Mouse (Mus musculus): ENCODE data around the gene Crim1. TPM values are rescaled to one million over a fixed set of nuclear protein-coding genes. Genes with fewer than 3 reads are reported as not detected.

The Crim1 gene
- total and polyA plus RNA-seq, 3 experiments: 14.1 to 72.8 (median 21.9) TPM

GRCm38 (mm10) chr17:78227211-78227610 lies 27.2 kb downstream of the Crim1 start:
- Histone ChIP-seq H3K4me1 (ENCODE audit: control insufficient read depth in 1 of 2, insufficient read depth in 2 of 2) (peaks cover 11 to 58% of the 10 kb centered on the region in 2 experiments; a peak in 3 of 4 replicates), H3K9me3 (replicated peaks; ENCODE audit: low read length) (no peaks in the 10 kb centered on the region), H3K9ac (ENCODE audit: insufficient read depth, low read depth) (no peak overlapping the region), H3K27ac (ENCODE audit: insufficient read depth, low read depth) (no peak overlapping the region), H3K36me3 (replicated peaks in 1 of 2; ENCODE audit: control insufficient read depth in 1 of 2, insufficient read depth in 1 of 2, low read length in 1 of 2) (peaks cover 7 to 54% of the 10 kb centered on the region in 2 experiments), H3K4me2 (ENCODE audit: insufficient read depth, low read depth, poor library complexity, severe bottlenecking) (no peak overlapping the region; the same call in 1 of the 2 replicates), H3K79me2 (replicated peaks; ENCODE audit: control insufficient read depth, extremely low read depth, insufficient read depth, poor library complexity, severe bottlenecking) (peaks cover 47% of the 10 kb centered on the region), H3K4me3 (replicated peaks in 1 of 3; ENCODE audit: low read depth in 2 of 3, low read length in 2 of 3, poor library complexity in 1 of 3) (no peak overlapping the region), H3K27me3 (replicated peaks) (no peaks in the 10 kb centered on the region)
- TF ChIP-seq SMC3 (IDR thresholded peaks at IDR 0.05; ENCODE audit: low read depth, low read length) (no peak), MAZ (IDR thresholded peaks at IDR 0.05; ENCODE audit: low read depth, low read length) (no peak), MEF2A (IDR thresholded peaks at IDR 0.05; ENCODE audit: borderline replicate concordance, low read depth, low read length) (0 out of 2 replicates have a peak, but pooled peaks have one; percentile 18), CHD2 (IDR thresholded peaks at IDR 0.05; ENCODE audit: low read length) (no peak), CTCF (conservative IDR thresholded peaks at IDR 0.05 in 1 of 2, IDR thresholded peaks at IDR 0.05 in 1 of 2; ENCODE audit: low read depth in 2 of 2, low read length in 2 of 2) (no peak)
- in situ Hi-C loops (cut with MboI; ENCODE audit: low pct_ligation_motif_present, low pct_unique_long_range_greater_than_20kb, low sequenced_read_pairs) (no loop called here), dilution Hi-C loops (cut with MboI; ENCODE audit: extremely low pct_ligation_motif_present, extremely low pct_unique_long_range_greater_than_20kb, low sequenced_read_pairs) (no loop called here)
- no peak for DNase-seq (ENCODE audit: extremely low read depth)

- dilution Hi-C loops (cut with MboI; ENCODE audit: extremely low pct_ligation_motif_present, extremely low pct_unique_long_range_greater_than_20kb, low sequenced_read_pairs) (no loop called here), in situ Hi-C loops (cut with MboI; ENCODE audit: low pct_ligation_motif_present, low pct_unique_long_range_greater_than_20kb, low sequenced_read_pairs) (no loop called here)
- no peaks in the 10 kb centered on the region for H3K9me3 ChIP-seq (replicated peaks; ENCODE audit: low read length)
- H3K36me3 ChIP-seq (replicated peaks in 1 of 2; ENCODE audit: control insufficient read depth in 1 of 2, insufficient read depth in 1 of 2, low read length in 1 of 2): peaks cover 12 to 56% of the 10 kb centered on the region in 2 experiments
- no peak overlapping the region for H3K9ac ChIP-seq (ENCODE audit: insufficient read depth, low read depth)
- no peak for TF ChIP-seq MYC (IDR thresholded peaks at IDR 0.05; ENCODE audit: low read depth, low read length)
- no peak for TF ChIP-seq TBP (conservative IDR thresholded peaks at IDR 0.05; ENCODE audit: low read depth, low read length)
- no peak for TF ChIP-seq SMC3 (IDR thresholded peaks at IDR 0.05; ENCODE audit: low read depth, low read length)
- TF ChIP-seq BHLHE40 (IDR thresholded peaks at IDR 0.05; ENCODE audit: low read depth, low read length): no peak
- no peak for TF ChIP-seq MEF2A (IDR thresholded peaks at IDR 0.05; ENCODE audit: borderline replicate concordance, low read depth, low read length)
- TF ChIP-seq USF2 (conservative IDR thresholded peaks at IDR 0.05; ENCODE audit: low read depth, low read length): no peak
- no peak for TF ChIP-seq GABPA (IDR thresholded peaks at IDR 0.05; ENCODE audit: insufficient replicate concordance, low read depth, low read length)
- peaks cover 44% of the 10 kb centered on the region for H3K79me2 ChIP-seq (replicated peaks; ENCODE audit: control insufficient read depth, extremely low read depth, insufficient read depth, poor library complexity, severe bottlenecking)
- no peak overlapping the region for H3K4me3 ChIP-seq (replicated peaks in 1 of 3; ENCODE audit: low read depth in 2 of 3, low read length in 2 of 3, poor library complexity in 1 of 3)
- no peaks in the 10 kb centered on the region for H3K27me3 ChIP-seq (replicated peaks)
- peaks cover 10 to 43% of the 10 kb centered on the region in 2 experiments; a peak in 3 of 4 replicates for H3K4me1 ChIP-seq (ENCODE audit: control insufficient read depth in 1 of 2, insufficient read depth in 2 of 2)
- H3K27ac ChIP-seq (ENCODE audit: insufficient read depth, low read depth): no peak overlapping the region
- H3K4me2 ChIP-seq (ENCODE audit: insufficient read depth, low read depth, poor library complexity, severe bottlenecking): no peak overlapping the region
- no peak for DNase-seq (ENCODE audit: extremely low read depth)
These were observed 31.5 kb downstream of the Crim1 start for GRCm38 (mm10) chr17:78231567-78231966.

- no peak overlapping the region for H3K4me3 ChIP-seq (replicated peaks in 1 of 3; ENCODE audit: low read depth in 2 of 3, low read length in 2 of 3, poor library complexity in 1 of 3)
- in situ Hi-C loops (cut with MboI; ENCODE audit: low pct_ligation_motif_present, low pct_unique_long_range_greater_than_20kb, low sequenced_read_pairs) (no loop called here), dilution Hi-C loops (cut with MboI; ENCODE audit: extremely low pct_ligation_motif_present, extremely low pct_unique_long_range_greater_than_20kb, low sequenced_read_pairs) (no loop called here)
- peaks cover 6 to 38% of the 10 kb centered on the region in 2 experiments for H3K4me1 ChIP-seq (ENCODE audit: control insufficient read depth in 1 of 2, insufficient read depth in 2 of 2)
- peaks cover 13 to 59% of the 10 kb centered on the region in 2 experiments for H3K36me3 ChIP-seq (replicated peaks in 1 of 2; ENCODE audit: control insufficient read depth in 1 of 2, insufficient read depth in 1 of 2, low read length in 1 of 2)
- H3K27ac ChIP-seq (ENCODE audit: insufficient read depth, low read depth): no peak overlapping the region
- no peak for TF ChIP-seq E2F4 (IDR thresholded peaks at IDR 0.05; ENCODE audit: insufficient replicate concordance, low read depth, low read length)
- no peak for TF ChIP-seq CHD1 (IDR thresholded peaks at IDR 0.05; ENCODE audit: low read depth, low read length)
- TF ChIP-seq CTCF (conservative IDR thresholded peaks at IDR 0.05 in 1 of 2, IDR thresholded peaks at IDR 0.05 in 1 of 2; ENCODE audit: low read depth in 2 of 2, low read length in 2 of 2): no peak
- no peak for TF ChIP-seq POLR2A (IDR thresholded peaks at IDR 0.05; ENCODE audit: low read depth, low read length)
- TF ChIP-seq MAZ (IDR thresholded peaks at IDR 0.05; ENCODE audit: low read depth, low read length): no peak
- no peak for TF ChIP-seq IRF4 (IDR thresholded peaks at IDR 0.05; ENCODE audit: low read depth, low read length)
- no peak for TF ChIP-seq PAX5 (IDR thresholded peaks at IDR 0.05; ENCODE audit: low read length)
- TF ChIP-seq JUN (IDR thresholded peaks at IDR 0.05; ENCODE audit: insufficient read depth, low read depth, low read length): no peak
- TF ChIP-seq CHD2 (IDR thresholded peaks at IDR 0.05; ENCODE audit: low read length): no peak
- TF ChIP-seq HCFC1 (IDR thresholded peaks at IDR 0.05; ENCODE audit: low read depth, low read length): no peak
- no peak for TF ChIP-seq USF2 (conservative IDR thresholded peaks at IDR 0.05; ENCODE audit: low read depth, low read length)
- no peak for TF ChIP-seq MAX (IDR thresholded peaks at IDR 0.05; ENCODE audit: low read length)
- TF ChIP-seq ZKSCAN1 (IDR thresholded peaks at IDR 0.05; ENCODE audit: borderline replicate concordance, low read depth, low read length): no peak
- TF ChIP-seq USF1 (IDR thresholded peaks at IDR 0.05; ENCODE audit: low read depth, low read length): no peak
- TF ChIP-seq MYC (IDR thresholded peaks at IDR 0.05; ENCODE audit: low read depth, low read length): no peak
- TF ChIP-seq RCOR1 (conservative IDR thresholded peaks at IDR 0.05; ENCODE audit: low read depth, low read length): no peak
- TF ChIP-seq SIN3A (IDR thresholded peaks at IDR 0.05; ENCODE audit: low read length): no peak
- no peak for TF ChIP-seq GABPA (IDR thresholded peaks at IDR 0.05; ENCODE audit: insufficient replicate concordance, low read depth, low read length)
- no peak for TF ChIP-seq NELFE (IDR thresholded peaks at IDR 0.05; ENCODE audit: low read depth, low read length)
- H3K4me2 ChIP-seq (ENCODE audit: insufficient read depth, low read depth, poor library complexity, severe bottlenecking): no peak overlapping the region
- DNase-seq (ENCODE audit: extremely low read depth): no peak
- H3K27me3 ChIP-seq (replicated peaks): no peaks in the 10 kb centered on the region
- peaks cover 47% of the 10 kb centered on the region for H3K79me2 ChIP-seq (replicated peaks; ENCODE audit: control insufficient read depth, extremely low read depth, insufficient read depth, poor library complexity, severe bottlenecking)
- no peaks in the 10 kb centered on the region for H3K9me3 ChIP-seq (replicated peaks; ENCODE audit: low read length)
- H3K9ac ChIP-seq (ENCODE audit: insufficient read depth, low read depth): no peak overlapping the region
These were observed 32.7 kb downstream of the Crim1 start for GRCm38 (mm10) chr17:78232703-78233102.

Data from CH12.LX (cell line).